Mouse (Mus musculus) forebrain, embryonic 16.5 days (tissue): ENCODE results near the gene Csk. TPM values are rescaled to one million over a fixed set of nuclear protein-coding genes. Genes with fewer than 3 reads are reported as not detected.

Experiments
- ATAC-seq: fragments of 200-750 bp; cut with Nextera tagmentation; 2 replicates; pipeline ENCODE4 v1.8.0; 2017; ENCODE audit warnings: mild to moderate bottlenecking, moderate library complexity
- H3K27ac ChIP-seq: fragments of 300-500 bp; sonication (generic); 2 replicates; pipeline ENCODE4 v1.5.1; 2014; ENCODE audit warnings: low read length, control low read depth
- H3K27me3 ChIP-seq: fragments of 300-500 bp; sonication (generic); replicated peaks from 2 replicates; pipeline ENCODE4 v1.6.1; 2014; ENCODE audit warnings: low read length; ENCODE audit not compliant: control insufficient read depth, insufficient read depth
- H3K36me3 ChIP-seq: fragments of 300-500 bp; sonication (generic); 2 replicates; pipeline ENCODE4 v1.6.1; 2014; ENCODE audit not compliant: control insufficient read depth, insufficient read depth
- H3K4me1 ChIP-seq: fragments of 300-500 bp; sonication (generic); replicated peaks from 2 replicates; pipeline ENCODE4 v1.6.1; 2014; ENCODE audit warnings: low read length; ENCODE audit not compliant: control insufficient read depth, insufficient read depth
- H3K4me2 ChIP-seq: fragments of 300-500 bp; sonication (generic); 2 replicates; pipeline ENCODE4 v1.6.1; 2014; ENCODE audit warnings: mild to moderate bottlenecking, low read length, control low read depth
- H3K4me3 ChIP-seq: fragments of 300-500 bp; sonication (generic); replicated peaks from 2 replicates; pipeline ENCODE4 v1.5.1; 2014; ENCODE audit warnings: mild to moderate bottlenecking, low read length, control low read depth
- H3K9ac ChIP-seq: fragments of 300-500 bp; sonication (generic); replicated peaks from 2 replicates; pipeline ENCODE4 v1.6.1; 2014; ENCODE audit warnings: low read depth, low read length, control low read depth
- H3K9me3 ChIP-seq: fragments of 300-500 bp; sonication (generic); 2 replicates; pipeline ENCODE4 v1.6.1; 2016; ENCODE audit warnings: low read length; ENCODE audit not compliant: control insufficient read depth
- WGBS: fragments of 180-500 bp; shearing (Covaris S2); extraction: QIAGEN DNeasy Blood & Tissue Kit; methylation state at CpG from one replicate; pipeline ENCODE4 v1.1.7; 2014; 5-methylcytosine and 5-hydroxymethylcytosine counted together
- polyA plus RNA-seq: library from polyadenylated mRNA; unstranded; fragments of >200 nt; fragmentation: Nextera tagmentation; extraction: Ambion mirVana; gene quantifications from 2 replicates; pipeline ENCODE4 v1.2.1, GENCODE M21; 2015

Gene Csk
- polyA plus RNA-seq, 1 experiment from 2014 or later, result 39.6 TPM

GRCm38 (mm10) chr9:57614786-57615185 is 38.6 kb downstream of the Csk start:
- H3K4me2 ChIP-seq, result no peak overlapping the region
- no peak overlapping the region for H3K9ac ChIP-seq
- peaks cover 14% of the 10 kb centered on the region for H3K4me1 ChIP-seq
- H3K9me3 ChIP-seq, result no peaks in the 10 kb centered on the region
- WGBS, result 85% methylated on average over 4 of the region's 4 CpGs
- no peaks in the 10 kb centered on the region for H3K27me3 ChIP-seq
- no peak overlapping the region for H3K27ac ChIP-seq
- H3K4me3 ChIP-seq, result no peak overlapping the region
- no peaks in the 10 kb centered on the region for H3K36me3 ChIP-seq
- no peak for ATAC-seq

- Histone ChIP-seq H3K36me3 (no peaks in the 10 kb centered on the region), H3K27me3 (no peaks in the 10 kb centered on the region), H3K4me1 (peaks cover 14% of the 10 kb centered on the region), H3K4me2 (no peak overlapping the region), H3K9me3 (no peaks in the 10 kb centered on the region), H3K9ac (no peak overlapping the region), H3K27ac (no peak overlapping the region), H3K4me3 (no peak overlapping the region)
- ATAC-seq, result no peak
- WGBS, result 84% methylated on average over 7 of the region's 7 CpGs
These were observed 39.5 kb downstream of the Csk start for GRCm38 (mm10) chr9:57613975-57614374.

GRCm38 (mm10) chr9:57612587-57612986 is 40.8 kb downstream of the Csk start:
- Histone ChIP-seq H3K27ac (no peak overlapping the region), H3K4me3 (no peak overlapping the region), H3K9me3 (no peaks in the 10 kb centered on the region), H3K9ac (no peak overlapping the region), H3K27me3 (0 out of 2 replicates have a peak, but pooled peaks cover under 1% of the 10 kb centered on the region), H3K36me3 (no peaks in the 10 kb centered on the region), H3K4me1 (peaks cover 14% of the 10 kb centered on the region), H3K4me2 (no peak overlapping the region)
- ATAC-seq, result no peak
- 85% methylated on average over 7 of the region's 7 CpGs for WGBS

GRCm38 (mm10) chr9:57610359-57610826 is 43.0 kb downstream of the Csk start:
- peak overlapping the region; percentile 52 for H3K27ac ChIP-seq
- peaks cover 9% of the 10 kb centered on the region; the same call in 1 of the 2 replicates for H3K27me3 ChIP-seq
- no peak overlapping the region for H3K9ac ChIP-seq
- H3K4me1 ChIP-seq, result peaks cover 21% of the 10 kb centered on the region
- ATAC-seq, result peak; percentile 86
- 19% methylated on average over 3 of the region's 3 CpGs for WGBS
- no peaks in the 10 kb centered on the region for H3K36me3 ChIP-seq
- H3K9me3 ChIP-seq, result no peaks in the 10 kb centered on the region
- H3K4me2 ChIP-seq, result no peak overlapping the region
- no peak overlapping the region for H3K4me3 ChIP-seq

GRCm38 (mm10) chr9:57609803-57610202 is 43.6 kb downstream of the Csk start:
- 64% methylated on average over 3 of the region's 3 CpGs for WGBS
- Histone ChIP-seq H3K4me2 (no peak overlapping the region), H3K27ac (peak overlapping the region; percentile 52; the same call in 1 of the 2 replicates), H3K36me3 (no peaks in the 10 kb centered on the region), H3K4me3 (no peak overlapping the region), H3K4me1 (peaks cover 21% of the 10 kb centered on the region), H3K9ac (no peak overlapping the region), H3K27me3 (peaks cover 10% of the 10 kb centered on the region; the same call in 1 of the 2 replicates), H3K9me3 (no peaks in the 10 kb centered on the region)
- no peak for ATAC-seq

GRCm38 (mm10) chr9:57606139-57606851 is 47.1 kb downstream of the Csk start, which contains the start of gene Cplx3:
Cplx3 (minus strand) TSS chr9:57606281.
- Histone ChIP-seq H3K4me2 (peak within 1 kb of the TSS; percentile 28), H3K27ac (no peak within 1 kb of the TSS), H3K27me3 (peaks cover 10% of the 10 kb centered on the region; the same call in 1 of the 2 replicates), H3K36me3 (no peaks in the 10 kb centered on the region), H3K4me1 (peaks cover 23% of the 10 kb centered on the region), H3K9ac (peak within 1 kb of the TSS; percentile 22; the same call in 1 of the 2 replicates), H3K9me3 (no peaks in the 10 kb centered on the region), H3K4me3 (peak within 1 kb of the TSS; percentile 13)
- ATAC-seq, result peak; percentile 36; the same call in 1 of the 2 replicates
- 7% methylated on average over 23 of the region's 24 CpGs for WGBS

GRCm38 (mm10) chr9:57605503-57605902 is 47.9 kb downstream of the Csk start:
- Histone ChIP-seq H3K4me2 (no peak overlapping the region), H3K36me3 (no peaks in the 10 kb centered on the region), H3K4me3 (no peak overlapping the region), H3K9me3 (no peaks in the 10 kb centered on the region), H3K27ac (no peak overlapping the region), H3K9ac (no peak overlapping the region), H3K27me3 (peaks cover 10% of the 10 kb centered on the region; the same call in 1 of the 2 replicates), H3K4me1 (peaks cover 24% of the 10 kb centered on the region)
- no peak for ATAC-seq
- WGBS, result 8% methylated on average over 9 of the region's 9 CpGs

GRCm38 (mm10) chr9:57604875-57605274 is 48.6 kb downstream of the Csk start:
- no peak overlapping the region for H3K4me3 ChIP-seq
- peaks cover 10% of the 10 kb centered on the region; the same call in 1 of the 2 replicates for H3K27me3 ChIP-seq
- peaks cover 20% of the 10 kb centered on the region for H3K4me1 ChIP-seq
- no peaks in the 10 kb centered on the region for H3K9me3 ChIP-seq
- 66% methylated on average over 4 of the region's 4 CpGs for WGBS
- H3K27ac ChIP-seq, result no peak overlapping the region
- no peaks in the 10 kb centered on the region for H3K36me3 ChIP-seq
- ATAC-seq, result no peak
- H3K9ac ChIP-seq, result no peak overlapping the region
- no peak overlapping the region for H3K4me2 ChIP-seq

GRCm38 (mm10) chr9:57602098-57602497 is 51.3 kb downstream of the Csk start:
- Histone ChIP-seq H3K4me1 (peaks cover 19% of the 10 kb centered on the region), H3K4me3 (no peak overlapping the region), H3K27ac (no peak overlapping the region), H3K27me3 (peaks cover 7% of the 10 kb centered on the region; the same call in 1 of the 2 replicates), H3K9me3 (no peaks in the 10 kb centered on the region), H3K36me3 (no peaks in the 10 kb centered on the region), H3K4me2 (no peak overlapping the region), H3K9ac (no peak overlapping the region)
- ATAC-seq, result no peak
- WGBS, result 58% methylated on average over 8 of the region's 8 CpGs
